Mouse (Mus musculus) CH12.LX (cell line): ENCODE measurements around the gene Zdhhc6.

Source experiments
- CTCF ChIP-seq, 2 experiments: IDR thresholded peaks in 1 of 2; conservative IDR thresholded peaks in 1 of 2; 2 replicates each; pipeline ENCODE4 v1.5.1; 2011 to 2012; ENCODE audit warnings: low read depth in 2 of 2, low read length in 2 of 2, improper control_type of control experiment in 1 of 2, inconsistent platforms in 1 of 2, mild to moderate bottlenecking in 1 of 2, moderate library complexity in 1 of 2
- E2F4 ChIP-seq: IDR thresholded peaks from 2 replicates; pipeline ENCODE4 v1.6.1; 2011; ENCODE audit warnings: low read depth, low read length, improper control_type of control experiment; ENCODE audit not compliant: insufficient replicate concordance
- EP300 ChIP-seq: IDR thresholded peaks from 2 replicates; pipeline ENCODE4 v1.6.1; 2011; ENCODE audit warnings: low read length, improper control_type of control experiment
- HCFC1 ChIP-seq: IDR thresholded peaks from 2 replicates; pipeline ENCODE4 v1.6.1; 2012; ENCODE audit warnings: low read depth, mild to moderate bottlenecking, inconsistent platforms, low read length, improper control_type of control experiment
- JUN ChIP-seq: IDR thresholded peaks from 2 replicates; pipeline ENCODE4 v1.6.1; 2011; ENCODE audit warnings: low read depth, mild to moderate bottlenecking, low read length, improper control_type of control experiment, moderate library complexity; ENCODE audit not compliant: insufficient read depth
- KAT2A ChIP-seq: IDR thresholded peaks from 2 replicates; pipeline ENCODE4 v1.6.1; 2012; ENCODE audit warnings: low read length, improper control_type of control experiment, inconsistent platforms; ENCODE audit not compliant: insufficient replicate concordance
- MXI1 ChIP-seq: IDR thresholded peaks from 2 replicates; pipeline ENCODE4 v1.6.1; 2011; ENCODE audit warnings: mild to moderate bottlenecking, low read depth, low read length, improper control_type of control experiment
- RAD21 ChIP-seq: IDR thresholded peaks from 2 replicates; pipeline ENCODE4 v1.6.1; 2011; ENCODE audit warnings: low read depth, mild to moderate bottlenecking, low read length, improper control_type of control experiment, moderate library complexity
- RCOR1 ChIP-seq: conservative IDR thresholded peaks from 2 replicates; pipeline ENCODE4 v1.6.1; 2012; ENCODE audit warnings: low read depth, mild to moderate bottlenecking, inconsistent platforms, low read length, improper control_type of control experiment
- SMC3 ChIP-seq: IDR thresholded peaks from 2 replicates; pipeline ENCODE4 v1.6.1; 2011; ENCODE audit warnings: low read depth, low read length, improper control_type of control experiment
- TCF12 ChIP-seq: IDR thresholded peaks from 2 replicates; pipeline ENCODE4 v1.6.1; 2014; ENCODE audit warnings: low read depth, mild to moderate bottlenecking, inconsistent platforms, low read length, improper control_type of control experiment
- UBTF ChIP-seq: IDR thresholded peaks from 2 replicates; pipeline ENCODE4 v1.6.1; 2012; ENCODE audit warnings: low read depth, mild to moderate bottlenecking, inconsistent platforms, low read length, improper control_type of control experiment, moderate library complexity
- ZC3H11A ChIP-seq: IDR thresholded peaks from 2 replicates; pipeline ENCODE4 v1.6.1; 2012; ENCODE audit warnings: low read depth, mild to moderate bottlenecking, inconsistent platforms, low read length, improper control_type of control experiment
- ZMIZ1 ChIP-seq: IDR thresholded peaks from 2 replicates; pipeline ENCODE4 v1.6.1; 2012; ENCODE audit warnings: low read depth, mild to moderate bottlenecking, inconsistent platforms, low read length, improper control_type of control experiment

DNA sequence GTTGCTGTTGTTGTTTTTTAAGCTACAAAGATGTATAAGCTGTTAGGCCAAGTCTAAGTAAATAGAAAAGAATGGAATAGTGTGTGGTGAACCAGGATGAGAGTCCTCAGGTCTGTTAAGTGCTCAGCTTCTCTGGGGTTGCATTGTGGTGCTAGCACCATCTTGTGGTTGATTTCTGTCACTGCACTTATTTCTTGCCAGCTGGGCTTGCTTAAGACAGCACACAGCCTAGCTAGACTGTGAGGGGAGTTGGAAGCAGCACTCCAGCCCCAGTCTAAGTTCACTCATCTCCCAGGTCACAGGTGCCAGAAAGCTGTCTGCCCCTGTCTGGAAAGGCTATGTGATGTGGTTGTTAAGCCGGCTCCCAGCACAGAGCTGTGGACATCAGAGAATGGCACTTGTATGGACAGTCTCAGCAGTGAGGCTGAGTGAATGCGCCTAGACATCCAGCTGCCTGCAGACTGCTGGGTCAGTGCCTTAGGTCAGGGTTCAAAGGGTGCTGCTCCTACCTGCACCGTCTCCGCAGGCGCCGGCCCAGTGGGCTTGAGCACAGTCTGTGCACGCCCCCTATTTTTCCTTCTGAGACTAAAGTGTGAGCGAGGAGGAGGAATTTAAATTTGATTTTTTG, 16.9 kb upstream of the Zdhhc6 start:
- TF ChIP-seq RAD21 (peak; percentile 88), CTCF (conservative IDR thresholded peaks at IDR 0.05 in 1 of 2, IDR thresholded peaks at IDR 0.05 in 1 of 2; ENCODE audit: low read depth in 2 of 2, low read length in 2 of 2) (peak; percentile 91 to 92), E2F4 (no peak), JUN (no peak), ZC3H11A (no peak), EP300 (no peak), HCFC1 (no peak), TCF12 (no peak), SMC3 (peak; percentile 79), UBTF (no peak), RCOR1 (no peak), ZMIZ1 (no peak), KAT2A (no peak), MXI1 (no peak)
